Comparison of ENCODE assay signal across 24 mouse cellular contexts in genomic region chr5:83592587-83593288, GRCm38 (mm10).
DNase-seq lines count a peak whose midpoint lies in the region; ATAC-seq and TF ChIP-seq lines count a peak whose summit lies in the region.
"Had no signal": no experiment of that assay in that cellular context is flagged by ENCODE, and none has a peak within 500 bp of the region (broad histone marks: within the 10 kb centered on the region; RNA-seq: fewer than 3 reads in every experiment).

No protein-coding gene starts in this region.

- no peak overlapping the region for H3K27ac ChIP-seq in forebrain, embryonic 13.5 days
- no peak overlapping the region for H3K27ac ChIP-seq in forebrain, embryonic 11.5 days (ENCODE audit: low read depth, low read length)
- H3K27ac ChIP-seq in forebrain, embryonic 15.5 days (replicated peaks) = no peak overlapping the region
- H3K27ac ChIP-seq: gastrocnemius, adult 2 months; intestine, embryonic 15.5 days; kidney, embryonic 15.5 days had no signal

- WGBS in forebrain, embryonic 13.5 days = 82% methylated on average over 3 of the region's 3 CpGs
- 93% methylated on average over 3 of the region's 3 CpGs for WGBS in forebrain, embryonic 11.5 days
- 73% methylated on average over 3 of the region's 3 CpGs for WGBS in forebrain, embryonic 15.5 days

- TF ChIP-seq POLR2A in brain, embryonic 14.5 days (IDR thresholded peaks at IDR 0.05; ENCODE audit: borderline replicate concordance, extremely low read depth, insufficient read depth, insufficient read length, poor library complexity, severe bottlenecking) = no peak

- H3K4me2 ChIP-seq in forebrain, embryonic 13.5 days = no peak overlapping the region
- no peak overlapping the region for H3K4me2 ChIP-seq in forebrain, embryonic 11.5 days (ENCODE audit: low read depth, low read length, severe bottlenecking)
- H3K4me2 ChIP-seq in forebrain, embryonic 15.5 days (replicated peaks) = no peak overlapping the region
- H3K4me2 ChIP-seq: heart, embryonic 11.5 days; intestine, embryonic 15.5 days; kidney, embryonic 15.5 days had no signal

- no peak for TF ChIP-seq CTCF in brain, embryonic 14.5 days (IDR thresholded peaks at IDR 0.05; ENCODE audit: borderline replicate concordance, extremely low read depth, insufficient read depth, insufficient read length)

- H3K4me3 ChIP-seq in forebrain, embryonic 13.5 days = no peak overlapping the region
- H3K4me3 ChIP-seq in forebrain, embryonic 11.5 days (ENCODE audit: low read depth, low read length) = no peak overlapping the region
- no peak overlapping the region for H3K4me3 ChIP-seq in forebrain, embryonic 15.5 days
- H3K4me3 ChIP-seq: gastrocnemius, adult 2 months; intestine, embryonic 15.5 days; kidney, embryonic 15.5 days had no signal

- H3K9me3 ChIP-seq in forebrain, embryonic 13.5 days (replicated peaks) = no peaks in the 10 kb centered on the region
- no peaks in the 10 kb centered on the region for H3K9me3 ChIP-seq in forebrain, embryonic 11.5 days (ENCODE audit: control insufficient read depth, low read length)
- no peaks in the 10 kb centered on the region for H3K9me3 ChIP-seq in forebrain, embryonic 15.5 days
- H3K9me3 ChIP-seq: G1E; intestine, embryonic 15.5 days; kidney, embryonic 15.5 days had no signal

- no peak for DNase-seq in forebrain, embryonic 11.5 days (ENCODE audit: low spot score)
- peak; percentile 84 for DNase-seq in brain, embryonic 14.5 days (ENCODE audit: low read depth)
- DNase-seq in frontal cortex, postnatal 10 days (ENCODE audit: low spot score in 2 of 2) = no peak
- DNase-seq in MN1 (ENCODE audit: low spot score) = no peak
- DNase-seq: adrenal gland, adult 8-10 months; adrenal gland, postnatal 25 days; B cell, adult 2 months; cerebellum, adult 18-20 months; cerebellum, adult 9-10 months; cerebellum, postnatal 14 days; gastrocnemius, adult 2 months; gastrocnemius, postnatal 14 days; heart, adult 11 months; kidney, adult 11 months; kidney, adult 8-10 months had no signal

- no peaks in the 10 kb centered on the region for H3K27me3 ChIP-seq in forebrain, embryonic 13.5 days
- H3K27me3 ChIP-seq in forebrain, embryonic 11.5 days (ENCODE audit: control insufficient read depth, insufficient read depth, low read length) = no peaks in the 10 kb centered on the region
- H3K27me3 ChIP-seq in forebrain, embryonic 15.5 days = no peaks in the 10 kb centered on the region
- H3K27me3 ChIP-seq: CH12.LX; intestine, embryonic 15.5 days; kidney, embryonic 15.5 days had no signal

- H3K9ac ChIP-seq in forebrain, embryonic 13.5 days = no peak overlapping the region
- H3K9ac ChIP-seq in forebrain, embryonic 11.5 days (ENCODE audit: low read length) = no peak overlapping the region
- no peak overlapping the region for H3K9ac ChIP-seq in forebrain, embryonic 15.5 days (replicated peaks)
- H3K9ac ChIP-seq: intestine, embryonic 15.5 days; kidney, embryonic 15.5 days had no signal

- ATAC-seq in forebrain, embryonic 13.5 days = peak; percentile 87
- ATAC-seq in forebrain, embryonic 11.5 days (replicated peaks; ENCODE audit: low FRiP score) = no peak; the same call in none of the 2 replicates
- ATAC-seq in forebrain, embryonic 15.5 days (replicated peaks) = peak; percentile 57
- ATAC-seq: activated CD4-positive, CD25-positive, alpha-beta regulatory T cell, adult 4 months; hindbrain, embryonic 16.5 days; intestine, embryonic 15.5 days had no signal

- no peaks in the 10 kb centered on the region for H3K4me1 ChIP-seq in forebrain, embryonic 13.5 days
- no peaks in the 10 kb centered on the region for H3K4me1 ChIP-seq in forebrain, embryonic 11.5 days (replicated peaks; ENCODE audit: control insufficient read depth, insufficient read depth, low read length)
- no peaks in the 10 kb centered on the region for H3K4me1 ChIP-seq in forebrain, embryonic 15.5 days
- H3K4me1 ChIP-seq: intestine, embryonic 15.5 days; kidney, embryonic 15.5 days had no signal

- no peaks in the 10 kb centered on the region for H3K36me3 ChIP-seq in forebrain, embryonic 13.5 days (ENCODE audit: poor library complexity, severe bottlenecking)
- H3K36me3 ChIP-seq in forebrain, embryonic 11.5 days (ENCODE audit: control insufficient read depth, insufficient read depth, low read length) = no peaks in the 10 kb centered on the region
- no peaks in the 10 kb centered on the region for H3K36me3 ChIP-seq in forebrain, embryonic 15.5 days
- H3K36me3 ChIP-seq: G1E; intestine, embryonic 15.5 days; kidney, embryonic 15.5 days had no signal
